Mouse (Mus musculus) left cerebral cortex, adult 2 months (tissue): ENCODE data around the gene Raver2. TPM values are rescaled to one million over a fixed set of nuclear protein-coding genes. Genes with fewer than 3 reads are reported as not detected.
"Not testable (repeated sequence)": the region's sequence is repeated elsewhere in the genome, so short reads cannot be mapped to it uniquely, and the experiment has no call there.

Experiments used
- DNase-seq, 2 experiments: peaks; one replicate each; pipeline ENCODE4 v3.0.0; 2021 to 2022; ENCODE audit warnings: low spot score in 2 of 2, mixed read lengths in 1 of 2; ENCODE audit errors: extremely low spot score in 1 of 2
- H3K27ac ChIP-seq: fragments of 200-600 bp; 2 replicates; pipeline ENCODE4 v1.8.1; 2022
- H3K4me3 ChIP-seq: fragments of 200-600 bp; 2 replicates; pipeline ENCODE4 v1.8.1; 2022
- CTCF ChIP-seq: fragments of 200-600 bp; IDR thresholded peaks from 2 replicates; pipeline ENCODE4 v1.8.1; 2022; ENCODE audit warnings: antibody characterized with exemption, mild to moderate bottlenecking, moderate library complexity
- intact Hi-C: fragments of 180-260 bp; cut with DNase I; formaldehyde crosslinking; loops from one replicate; pipeline ENCODE4 v1.15.1; 2025
- total RNA-seq, 2 experiments: library from RNA; stranded (reverse); gene quantifications; 2 replicates each; pipeline ENCODE4 v1.2.3; 2021

The Raver2 gene
- total RNA-seq, 2 experiments from 2014 or later, result 18.1 to 22.3 TPM

GRCm38 (mm10) chr4:101069154-101069971, 580 bp downstream of the Raver2 start:
- peak; percentile 23 to 29 for DNase-seq
- H3K4me3 ChIP-seq, result peak overlapping the region; percentile 65
- intact Hi-C loops, result no loop called here
- peak overlapping the region; percentile 66 for H3K27ac ChIP-seq
- TF ChIP-seq CTCF, result no peak

GRCm38 (mm10) chr4:101071570-101071969, 2.8 kb downstream of the Raver2 start:
- Histone ChIP-seq H3K27ac (no peak overlapping the region), H3K4me3 (no peak overlapping the region)
- intact Hi-C loops, result no loop called here
- DNase-seq, result no peak
- no peak for TF ChIP-seq CTCF

GRCm38 (mm10) chr4:101076425-101076824, 7.6 kb downstream of the Raver2 start:
- intact Hi-C loops, result no loop called here
- TF ChIP-seq CTCF, result no peak

GRCm38 (mm10) chr4:101080016-101080415, 11.2 kb downstream of the Raver2 start:
- intact Hi-C loops, result no loop called here
- Histone ChIP-seq H3K27ac (no peak overlapping the region), H3K4me3 (no peak overlapping the region)
- no peak for DNase-seq
- no peak for TF ChIP-seq CTCF

More at GRCm38 (mm10) chr4:101076425-101076824, 7.6 kb downstream of the Raver2 start:
- DNase-seq, result no peak
- Histone ChIP-seq H3K4me3 (no peak overlapping the region), H3K27ac (no peak overlapping the region)

GRCm38 (mm10) chr4:101082176-101082888, 13.5 kb downstream of the Raver2 start:
- TF ChIP-seq CTCF, result no peak
- intact Hi-C loops, result no loop called here

GRCm38 (mm10) chr4:101084863-101085262, 16.1 kb downstream of the Raver2 start:
- TF ChIP-seq CTCF, result no peak
- no peak overlapping the region for H3K4me3 ChIP-seq
- intact Hi-C loops, result loop anchor here (5.0 kb wide), 1 partner anchor 88 kb away; no protein-coding TSS in a partner anchor
- no peak overlapping the region for H3K27ac ChIP-seq
- DNase-seq, result no peak

More at GRCm38 (mm10) chr4:101082176-101082888, 13.5 kb downstream of the Raver2 start:
- H3K27ac ChIP-seq, result no peak overlapping the region
- no peak for DNase-seq
- no peak overlapping the region for H3K4me3 ChIP-seq

GRCm38 (mm10) chr4:101086040-101086439, 17.3 kb downstream of the Raver2 start:
- no peak overlapping the region for H3K27ac ChIP-seq
- no peak for DNase-seq
- no peak for TF ChIP-seq CTCF
- H3K4me3 ChIP-seq, result no peak overlapping the region
- intact Hi-C loops, result loop anchor here (5.0 kb wide), 1 partner anchor 89 kb away; no protein-coding TSS in a partner anchor

GRCm38 (mm10) chr4:101087721-101088120, 18.9 kb downstream of the Raver2 start:
- H3K27ac ChIP-seq, result no peak overlapping the region
- no peak for TF ChIP-seq CTCF
- peak; percentile 21 to 22 for DNase-seq
- no peak overlapping the region for H3K4me3 ChIP-seq
- intact Hi-C loops, result loop anchor here (5.0 kb wide), 1 partner anchor 90 kb away; no protein-coding TSS in a partner anchor

- peak; percentile 6; the same call in 1 of the 2 replicates for TF ChIP-seq CTCF
- DNase-seq, H3K4me3 ChIP-seq, intact Hi-C loops, H3K27ac ChIP-seq: not testable (repeated sequence)
These were observed 21.8 kb downstream of the Raver2 start for GRCm38 (mm10) chr4:101090630-101091029.

- DNase-seq, result no peak
- no peak overlapping the region for H3K4me3 ChIP-seq
- no peak for TF ChIP-seq CTCF
- no peak overlapping the region for H3K27ac ChIP-seq
- intact Hi-C loops, result no loop called here
These were observed 24.5 kb downstream of the Raver2 start for GRCm38 (mm10) chr4:101093292-101093691.

GRCm38 (mm10) chr4:101107122-101107521, 38.3 kb downstream of the Raver2 start:
- DNase-seq, result no peak
- Histone ChIP-seq H3K4me3 (no peak overlapping the region), H3K27ac (no peak overlapping the region)
- no peak for TF ChIP-seq CTCF
- intact Hi-C loops, result no loop called here

GRCm38 (mm10) chr4:101121002-101121401, 52.2 kb downstream of the Raver2 start:
- DNase-seq, result no peak
- intact Hi-C loops, result no loop called here
- H3K27ac ChIP-seq, result no peak overlapping the region
- H3K4me3 ChIP-seq, result no peak overlapping the region
- TF ChIP-seq CTCF, result no peak
